Mouse (Mus musculus) embryo, embryonic 10 days (tissue): Measurements from ENCODE around the gene Cadm1.

Experiments used
- DNase-seq: peaks from one replicate; pipeline ENCODE4 v3.0.0-alpha.2; 2015; ENCODE audit warnings: low spot score

Gene Cadm1

GRCm38 (mm10) chr9:47529602-47530450, at the start of gene Cadm1:
TSS of gene Cadm1 (plus strand) at chr9:47530173.
- peak; percentile 99 for DNase-seq

- DNase-seq = no peak
Observed at GRCm38 (mm10) chr9:47484506-47484905, 45.5 kb upstream of the Cadm1 start.

- no peak for DNase-seq
Observed at GRCm38 (mm10) chr9:47485186-47485585, 44.8 kb upstream of the Cadm1 start.

GRCm38 (mm10) chr9:47499761-47500160, 30.2 kb upstream of the Cadm1 start:
- no peak for DNase-seq

GRCm38 (mm10) chr9:47505956-47506355, 24.0 kb upstream of the Cadm1 start:
- DNase-seq = peak; percentile 74

- DNase-seq = no peak
Observed at GRCm38 (mm10) chr9:47506876-47507275, 23.1 kb upstream of the Cadm1 start.

- DNase-seq = no peak
Observed at GRCm38 (mm10) chr9:47508109-47508508, 21.9 kb upstream of the Cadm1 start.

- no peak for DNase-seq
Observed at GRCm38 (mm10) chr9:47512521-47512920, 17.5 kb upstream of the Cadm1 start.

GRCm38 (mm10) chr9:47514318-47514717, 15.7 kb upstream of the Cadm1 start:
- DNase-seq = no peak

- no peak for DNase-seq
Observed at GRCm38 (mm10) chr9:47516238-47516637, 13.7 kb upstream of the Cadm1 start.

GRCm38 (mm10) chr9:47527290-47527689, 2.7 kb upstream of the Cadm1 start:
- no peak for DNase-seq

- DNase-seq = no peak
Observed at GRCm38 (mm10) chr9:47527741-47528140, 2.2 kb upstream of the Cadm1 start.

GRCm38 (mm10) chr9:47529182-47529581, 791 bp upstream of the Cadm1 start:
- DNase-seq = peak; percentile 11

GRCm38 (mm10) chr9:47530544-47530921, 560 bp downstream of the Cadm1 start:
- no peak for DNase-seq

GRCm38 (mm10) chr9:47530922-47531850, 1.2 kb downstream of the Cadm1 start:
- peak; percentile 61 for DNase-seq

GRCm38 (mm10) chr9:47532215-47532865, 2.4 kb downstream of the Cadm1 start:
- DNase-seq = peak; percentile 57

- DNase-seq = no peak
Observed at GRCm38 (mm10) chr9:47533461-47533860, 3.5 kb downstream of the Cadm1 start.

GRCm38 (mm10) chr9:47534573-47535475, 4.9 kb downstream of the Cadm1 start:
- no peak for DNase-seq

GRCm38 (mm10) chr9:47545245-47545644, 15.3 kb downstream of the Cadm1 start:
- DNase-seq = peak; percentile 9

- DNase-seq = peak; percentile 40
Observed at GRCm38 (mm10) chr9:47545667-47546066, 15.7 kb downstream of the Cadm1 start.

GRCm38 (mm10) chr9:47548402-47548801, 18.4 kb downstream of the Cadm1 start:
- DNase-seq = no peak
